Mouse (Mus musculus): ENCODE measurements around the gene Hsd11b1. TPM values are rescaled to one million over a fixed set of nuclear protein-coding genes. Genes with fewer than 3 reads are reported as not detected.
A peak's percentile ranks its signal among the peaks of the same experiment; 100 is the strongest.

The Hsd11b1 gene
- 1.0 and 2.2 TPM in 2 replicates for polyA plus RNA-seq (2016; fragmentation: Nextera tagmentation; extraction: Ambion mirVana)

DNA sequence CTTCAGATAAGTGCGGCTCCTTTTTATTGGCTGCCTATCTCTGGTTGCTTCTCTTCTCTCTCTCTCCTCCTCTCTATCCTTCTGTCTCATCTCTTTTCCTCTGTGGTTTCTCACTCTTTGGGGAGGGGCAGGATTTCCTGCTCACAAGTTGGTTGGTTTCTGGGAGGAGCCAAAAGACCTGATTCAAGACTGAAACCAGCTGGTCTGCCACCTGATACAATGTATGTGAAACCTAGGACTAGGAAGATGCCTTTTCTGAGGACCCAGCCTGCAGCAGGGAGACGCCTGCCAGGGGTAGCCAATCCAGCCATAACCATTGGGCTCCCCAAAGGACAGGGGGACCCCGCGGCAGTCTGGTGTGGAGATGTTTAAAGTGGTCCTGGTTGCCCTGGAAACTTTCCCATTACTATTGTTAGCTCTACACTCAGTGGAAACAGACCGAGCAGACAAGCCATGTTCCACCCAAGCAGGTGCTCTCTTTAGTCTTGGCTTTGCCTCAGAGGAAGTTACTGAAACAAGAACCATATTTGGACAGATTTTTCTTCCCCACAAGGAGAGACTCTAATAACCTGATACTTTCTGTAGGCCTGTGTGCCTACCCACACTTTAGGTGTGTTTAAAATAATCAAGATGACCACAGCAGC, at the start of gene Hsd11b1:
TSS of gene Hsd11b1 (minus strand) at position 121 of the 644 bp plus-strand sequence.
- Histone ChIP-seq H3K9me3 (no peaks in the 10 kb centered on the region), H3K36me3 (no peaks in the 10 kb centered on the region), H3K4me1 (peaks cover 22% of the 10 kb centered on the region), H3K4me3 (no peak within 1 kb of the TSS), H3K27ac (0 out of 2 replicates have a peak within 1 kb of the TSS, but pooled peaks have one; percentile 39), H3K27me3 (ENCODE audit: insufficient read depth, poor library complexity, severe bottlenecking) (no peaks in the 10 kb centered on the region)
- 65% methylated on average over 5 of the region's 5 CpGs for WGBS
- no peak for DNase-seq (ENCODE audit: low spot score)

DNA sequence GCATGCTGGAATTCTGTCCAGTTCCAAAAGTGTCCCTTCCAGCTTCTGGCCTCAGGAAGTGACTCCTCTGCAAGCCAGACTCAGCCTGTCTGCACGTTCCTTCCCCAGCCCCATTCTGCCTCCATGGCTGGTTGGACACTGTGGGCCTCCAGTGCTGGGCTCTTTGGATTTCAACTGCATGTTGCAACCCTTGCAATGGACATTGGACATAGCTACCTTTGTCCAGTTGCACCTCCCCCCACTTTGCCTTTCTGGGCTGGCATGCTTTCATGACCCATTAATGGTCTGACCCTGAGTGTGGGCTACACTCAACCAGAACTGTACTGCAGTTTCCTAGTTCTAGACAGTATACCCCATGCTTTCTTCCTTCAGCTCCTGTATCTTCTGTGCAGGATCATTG, 47.7 kb upstream of the Hsd11b1 start:
- no peak for DNase-seq (ENCODE audit: low spot score)
- H3K4me1 ChIP-seq = peaks cover 39% of the 10 kb centered on the region
- no peaks in the 10 kb centered on the region for H3K9me3 ChIP-seq
- no peak overlapping the region for H3K4me3 ChIP-seq
- H3K27ac ChIP-seq = peak overlapping the region; percentile 52; the same call in 1 of the 2 replicates
- no peaks in the 10 kb centered on the region for H3K27me3 ChIP-seq (ENCODE audit: insufficient read depth, poor library complexity, severe bottlenecking)
- 60% methylated on average over 1 of the region's 1 CpGs for WGBS
- H3K36me3 ChIP-seq = no peaks in the 10 kb centered on the region

DNA sequence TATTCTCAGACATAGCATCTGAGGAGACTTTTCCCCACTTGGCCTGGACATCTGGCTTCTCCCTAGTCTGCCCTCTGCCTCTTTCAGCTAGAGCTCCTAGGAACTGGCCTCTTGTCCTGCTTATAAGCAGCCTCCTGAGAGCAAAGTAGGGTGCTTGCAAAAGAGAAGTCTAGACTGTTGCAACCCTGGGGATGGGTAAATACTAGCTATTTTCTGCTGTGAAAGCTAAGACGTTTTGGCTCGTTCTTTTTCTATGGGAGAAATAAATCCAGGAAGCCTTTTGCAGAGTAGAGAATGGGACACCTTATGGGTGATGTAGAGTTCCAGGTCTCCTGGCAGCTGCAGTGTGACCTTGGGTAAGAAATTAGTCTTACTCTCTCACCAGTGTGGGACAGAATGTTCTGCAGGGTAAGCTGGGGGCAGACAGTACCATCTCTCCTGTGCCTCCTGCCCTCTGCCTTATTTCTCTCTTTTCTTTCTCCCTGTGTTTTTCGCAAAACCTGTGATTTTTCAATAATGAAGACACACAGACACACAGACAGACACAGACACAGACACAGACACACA, 46.7 kb upstream of the Hsd11b1 start:
- 79% methylated on average over 3 of the region's 3 CpGs for WGBS
- Histone ChIP-seq H3K36me3 (no peaks in the 10 kb centered on the region), H3K27ac (0 out of 2 replicates have a peak overlapping the region, but pooled peaks have one; percentile 17), H3K4me1 (peaks cover 29% of the 10 kb centered on the region), H3K4me3 (no peak overlapping the region), H3K9me3 (no peaks in the 10 kb centered on the region), H3K27me3 (ENCODE audit: insufficient read depth, poor library complexity, severe bottlenecking) (no peaks in the 10 kb centered on the region)
- DNase-seq (ENCODE audit: low spot score) = no peak

DNA sequence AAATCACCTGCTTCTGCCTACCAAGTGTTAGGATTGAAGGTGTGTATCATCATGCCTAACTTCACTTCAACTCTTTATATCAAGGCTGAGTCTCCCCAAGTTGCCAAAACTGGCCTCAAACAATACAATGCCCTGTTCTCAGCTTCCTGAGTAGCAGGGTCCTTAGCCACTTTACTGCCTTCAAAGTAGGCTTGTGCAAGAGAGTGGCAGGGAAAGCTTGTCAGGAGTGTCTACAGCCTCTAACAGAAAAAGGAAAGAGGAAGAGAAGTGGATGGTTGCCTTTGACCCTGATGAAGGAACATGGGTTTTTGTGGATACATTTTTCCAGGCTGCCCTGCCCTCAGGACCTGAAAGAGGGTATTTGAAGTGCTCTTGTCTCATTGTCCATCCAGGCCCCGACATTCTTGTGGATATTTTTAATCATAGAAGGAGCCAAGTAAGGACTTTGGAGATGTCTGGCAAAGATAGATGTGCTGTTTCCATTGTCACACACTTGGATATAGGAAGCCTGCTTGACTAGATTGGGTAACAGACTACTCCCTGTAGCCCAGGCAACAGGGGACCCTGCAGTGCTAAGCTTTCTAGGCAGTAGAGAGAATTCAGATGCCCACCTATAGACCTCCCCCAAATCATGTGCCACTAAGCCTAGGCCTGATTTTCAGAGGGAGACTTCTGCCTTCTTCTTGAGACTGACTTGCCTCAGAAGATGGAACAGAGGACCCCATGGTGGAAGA, 46.1 kb upstream of the Hsd11b1 start:
- Histone ChIP-seq H3K27ac (0 out of 2 replicates have a peak overlapping the region, but pooled peaks have one; percentile 17), H3K4me1 (peaks cover 23% of the 10 kb centered on the region), H3K27me3 (ENCODE audit: insufficient read depth, poor library complexity, severe bottlenecking) (no peaks in the 10 kb centered on the region), H3K9me3 (no peaks in the 10 kb centered on the region), H3K36me3 (no peaks in the 10 kb centered on the region), H3K4me3 (no peak overlapping the region)
- DNase-seq (ENCODE audit: low spot score) = no peak
- 38% methylated on average over 1 of the region's 1 CpGs for WGBS

DNA sequence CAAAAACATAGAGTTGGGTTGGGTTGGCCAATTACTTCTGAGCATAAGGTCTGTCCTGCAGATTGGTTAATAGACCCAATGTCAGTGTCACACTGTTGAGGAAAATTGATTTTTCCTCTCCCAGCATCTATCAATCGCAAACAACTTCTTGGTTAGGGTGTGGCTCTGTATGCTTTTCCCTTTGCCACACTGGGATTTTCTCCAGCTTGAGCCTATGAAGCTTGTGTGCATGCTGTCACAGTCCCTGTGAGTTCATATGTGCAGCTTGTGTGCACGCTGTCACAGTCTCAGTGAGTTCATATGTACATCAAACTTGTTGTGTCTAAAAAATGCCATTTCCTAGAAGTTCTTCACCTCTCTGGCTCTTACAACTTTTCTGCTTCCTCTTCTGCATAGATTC, 43.0 kb upstream of the Hsd11b1 start:
- DNase-seq (ENCODE audit: low spot score) = no peak
- 89% methylated on average over 2 of the region's 2 CpGs for WGBS
- Histone ChIP-seq H3K36me3 (no peaks in the 10 kb centered on the region), H3K9me3 (no peaks in the 10 kb centered on the region), H3K4me3 (no peak overlapping the region), H3K27me3 (ENCODE audit: insufficient read depth, poor library complexity, severe bottlenecking) (peaks cover 12% of the 10 kb centered on the region), H3K4me1 (peaks cover 20% of the 10 kb centered on the region), H3K27ac (no peak overlapping the region)

DNA sequence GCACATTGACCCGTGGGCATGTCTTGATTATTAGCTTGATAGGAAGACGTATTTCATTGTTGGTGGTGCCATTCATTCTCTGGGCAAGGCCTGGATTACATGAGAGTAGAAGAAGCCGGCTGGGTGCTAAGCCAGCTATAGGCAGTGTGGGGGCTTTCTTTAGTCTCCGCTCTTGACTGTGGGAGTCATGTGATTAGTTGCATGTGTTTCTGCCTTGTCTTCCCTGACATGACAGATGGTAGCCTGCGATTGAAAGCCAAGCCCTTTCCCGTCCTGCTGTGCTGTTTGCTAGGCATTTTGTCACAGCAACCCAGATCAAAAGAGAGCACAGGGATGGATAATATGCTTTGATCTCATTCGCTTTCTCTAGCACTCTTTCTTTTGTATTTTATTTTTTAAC, 41.5 kb upstream of the Hsd11b1 start:
- no peak overlapping the region for H3K27ac ChIP-seq
- H3K27me3 ChIP-seq (ENCODE audit: insufficient read depth, poor library complexity, severe bottlenecking) = peaks cover 15% of the 10 kb centered on the region
- no peak overlapping the region for H3K4me3 ChIP-seq
- no peaks in the 10 kb centered on the region for H3K9me3 ChIP-seq
- H3K36me3 ChIP-seq = no peaks in the 10 kb centered on the region
- DNase-seq (ENCODE audit: low spot score) = no peak
- H3K4me1 ChIP-seq = peaks cover 13% of the 10 kb centered on the region
- 51% methylated on average over 7 of the region's 7 CpGs for WGBS

DNA sequence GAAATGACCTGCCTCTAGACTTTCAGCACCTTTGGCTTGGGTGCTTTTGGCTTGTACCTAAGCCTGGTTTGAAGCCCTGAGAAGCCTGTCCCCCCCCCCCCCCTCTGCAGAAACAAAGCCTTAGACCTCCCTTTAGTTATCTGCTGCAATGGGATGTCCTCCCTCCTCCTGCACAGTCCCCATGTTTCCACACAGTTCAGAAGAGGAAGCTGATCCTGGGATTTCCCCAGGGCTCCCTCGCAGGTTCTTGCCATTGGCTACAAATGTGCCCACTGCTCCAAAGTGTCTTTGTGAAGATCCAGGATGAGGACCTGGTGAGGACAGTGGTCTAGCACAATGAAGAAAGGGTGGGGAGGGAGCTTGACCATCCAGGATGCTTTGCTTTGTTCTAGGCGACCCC, 39.2 kb upstream of the Hsd11b1 start:
- peaks cover 8% of the 10 kb centered on the region; the same call in 1 of the 2 replicates for H3K4me1 ChIP-seq
- WGBS = 63% methylated on average over 2 of the region's 2 CpGs
- no peaks in the 10 kb centered on the region for H3K9me3 ChIP-seq
- peaks cover 15% of the 10 kb centered on the region for H3K27me3 ChIP-seq (ENCODE audit: insufficient read depth, poor library complexity, severe bottlenecking)
- H3K36me3 ChIP-seq = no peaks in the 10 kb centered on the region
- no peak overlapping the region for H3K4me3 ChIP-seq
- H3K27ac ChIP-seq = peak overlapping the region; percentile 31; the same call in 1 of the 2 replicates
- no peak for DNase-seq (ENCODE audit: low spot score)

DNA sequence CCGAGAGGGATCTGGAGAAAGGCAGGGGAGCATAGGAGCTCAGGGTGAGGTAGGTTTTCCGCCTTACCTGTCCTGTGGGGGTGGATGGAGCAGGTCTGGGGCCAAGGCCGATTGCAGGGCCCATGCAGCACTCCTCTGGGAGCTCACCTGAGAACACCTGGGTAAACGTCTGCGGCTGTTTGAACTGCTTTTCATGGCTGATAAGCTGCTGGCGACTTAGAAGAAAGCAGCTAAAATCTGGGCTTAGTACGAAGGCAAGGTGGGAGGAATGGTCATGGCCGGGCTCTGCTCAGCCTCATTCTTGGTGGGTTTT, 38.2 kb upstream of the Hsd11b1 start:
- H3K36me3 ChIP-seq = no peaks in the 10 kb centered on the region
- DNase-seq (ENCODE audit: low spot score) = no peak
- peaks cover 15% of the 10 kb centered on the region for H3K27me3 ChIP-seq (ENCODE audit: insufficient read depth, poor library complexity, severe bottlenecking)
- WGBS = 54% methylated on average over 8 of the region's 8 CpGs
- no peak overlapping the region for H3K27ac ChIP-seq
- peaks cover 8% of the 10 kb centered on the region; the same call in 1 of the 2 replicates for H3K4me1 ChIP-seq
- H3K4me3 ChIP-seq = no peak overlapping the region
- H3K9me3 ChIP-seq = no peaks in the 10 kb centered on the region

DNA sequence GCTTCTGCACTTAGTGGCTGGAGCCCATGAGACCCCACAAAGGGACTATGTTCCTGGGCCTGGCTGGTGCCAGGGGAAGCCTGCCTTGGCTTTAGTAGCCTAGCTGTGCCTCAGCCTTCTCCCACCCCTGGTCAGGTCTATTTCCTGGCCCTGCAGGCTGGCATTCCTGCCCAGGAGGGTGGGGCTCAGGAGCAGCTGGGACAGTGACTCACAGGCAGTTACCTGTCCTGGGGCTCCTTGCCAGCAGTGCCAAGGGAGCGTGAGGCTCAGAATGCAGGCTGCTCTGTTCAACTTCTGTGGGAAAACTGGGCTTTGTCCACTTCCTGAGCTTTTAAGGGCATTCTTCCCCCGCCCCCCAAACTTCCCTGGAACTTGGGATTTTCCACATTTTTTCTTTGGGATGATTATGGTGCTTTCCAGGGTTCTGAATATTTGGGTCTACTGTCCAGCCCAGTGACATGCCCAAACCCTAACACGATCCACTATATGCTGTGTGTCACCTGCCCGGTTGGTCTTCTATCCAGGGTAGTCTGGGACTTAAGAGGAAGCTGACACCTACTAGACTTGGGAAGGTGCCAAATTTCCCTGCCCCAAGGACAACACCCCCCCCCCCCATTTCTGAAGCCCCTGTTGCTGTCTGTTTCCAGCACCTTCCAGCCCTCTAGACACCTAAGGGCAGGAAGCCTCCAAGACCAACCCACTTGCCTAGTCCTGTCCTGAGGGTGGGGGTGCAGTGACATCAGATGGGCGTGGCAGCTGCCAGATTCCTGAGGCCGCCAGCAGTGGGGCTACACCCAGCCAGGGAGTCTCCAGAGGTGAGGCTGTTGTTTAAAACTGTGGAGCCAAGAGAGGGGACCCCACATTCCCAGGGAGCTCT, 37.6 kb upstream of the Hsd11b1 start:
- H3K36me3 ChIP-seq = no peaks in the 10 kb centered on the region
- H3K4me1 ChIP-seq = peaks cover 8% of the 10 kb centered on the region; the same call in 1 of the 2 replicates
- H3K27me3 ChIP-seq (ENCODE audit: insufficient read depth, poor library complexity, severe bottlenecking) = peaks cover 15% of the 10 kb centered on the region
- H3K9me3 ChIP-seq = no peaks in the 10 kb centered on the region
- no peak for DNase-seq (ENCODE audit: low spot score)
- WGBS = 59% methylated on average over 6 of the region's 6 CpGs
- H3K27ac ChIP-seq = no peak overlapping the region
- no peak overlapping the region for H3K4me3 ChIP-seq

DNA sequence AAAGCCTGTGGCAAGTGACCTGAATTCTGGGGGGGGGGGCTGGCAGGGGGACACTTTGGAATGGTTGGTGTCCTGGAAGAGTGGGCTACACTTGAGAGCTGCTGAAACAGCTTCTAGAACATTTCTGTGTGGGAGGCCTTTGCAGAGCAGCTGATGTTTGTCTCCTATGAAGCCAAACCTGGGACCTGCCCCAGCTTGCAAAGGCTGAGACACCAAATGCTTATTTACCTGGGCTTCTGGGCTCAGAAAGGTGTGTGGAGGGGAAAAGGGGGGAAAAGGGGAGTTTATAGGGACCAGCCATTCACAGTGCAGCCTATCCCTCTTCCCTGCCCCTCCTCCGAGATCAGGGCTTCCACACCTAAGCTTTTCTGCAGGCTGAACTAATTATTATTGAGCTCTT, 36.1 kb upstream of the Hsd11b1 start:
- WGBS = 65% methylated on average over 1 of the region's 1 CpGs
- Histone ChIP-seq H3K27ac (no peak overlapping the region), H3K4me1 (peaks cover 8% of the 10 kb centered on the region; the same call in 1 of the 2 replicates), H3K4me3 (no peak overlapping the region), H3K9me3 (no peaks in the 10 kb centered on the region), H3K36me3 (no peaks in the 10 kb centered on the region), H3K27me3 (ENCODE audit: insufficient read depth, poor library complexity, severe bottlenecking) (peaks cover 15% of the 10 kb centered on the region)
- no peak for DNase-seq (ENCODE audit: low spot score)

DNA sequence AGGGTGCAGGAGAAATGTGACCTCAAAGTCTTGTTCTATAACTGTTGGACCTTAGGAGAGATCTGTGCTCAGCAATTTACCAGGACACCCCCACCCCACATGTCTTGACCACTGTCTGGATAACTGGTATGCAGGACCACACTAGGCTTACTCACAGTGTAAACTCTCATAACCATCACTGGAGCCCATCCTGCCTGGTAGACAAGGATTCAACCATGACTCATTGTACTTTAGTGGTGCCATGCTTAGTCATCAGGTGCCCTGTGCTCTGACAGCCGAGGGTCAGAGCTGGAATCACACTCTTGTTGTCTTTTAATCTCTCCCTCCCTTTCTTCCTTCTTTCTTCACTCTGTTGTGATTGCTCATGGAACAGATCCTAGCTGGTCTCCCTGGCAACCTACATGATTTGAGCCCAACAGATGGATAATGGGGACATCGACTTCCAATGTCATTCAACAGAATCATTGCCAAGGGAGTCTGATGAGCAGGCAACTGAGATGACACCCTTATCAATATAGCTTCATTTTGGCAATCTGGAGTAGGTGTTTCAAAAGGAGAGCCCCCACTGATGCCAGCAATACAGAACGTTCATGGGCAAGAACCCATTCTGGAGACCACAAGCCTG, 34.4 kb upstream of the Hsd11b1 start:
- WGBS = 83% methylated on average over 3 of the region's 3 CpGs
- Histone ChIP-seq H3K27me3 (ENCODE audit: insufficient read depth, poor library complexity, severe bottlenecking) (peaks cover 11% of the 10 kb centered on the region), H3K4me3 (no peak overlapping the region)

DNA sequence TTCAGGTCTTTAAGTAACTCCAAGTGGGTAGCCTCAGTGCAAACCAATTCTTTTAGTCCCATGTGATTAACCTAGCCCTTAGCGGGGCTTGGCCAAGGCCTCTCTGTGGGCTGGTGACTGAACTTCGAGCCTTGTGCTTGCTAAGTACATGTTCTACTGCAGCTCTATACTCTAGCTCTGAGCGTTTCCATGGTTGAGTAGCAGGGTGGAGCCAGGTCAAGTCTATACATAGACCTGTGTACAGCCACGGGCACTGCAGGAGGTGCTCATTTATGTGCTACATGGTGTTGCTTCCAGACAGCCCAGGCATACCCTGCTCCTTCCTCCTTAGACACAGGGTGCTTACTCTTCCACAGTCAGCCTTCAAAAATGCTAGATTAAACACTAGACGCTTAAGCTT, 32.0 kb upstream of the Hsd11b1 start:
- Histone ChIP-seq H3K27me3 (ENCODE audit: insufficient read depth, poor library complexity, severe bottlenecking) (no peaks in the 10 kb centered on the region), H3K4me3 (no peak overlapping the region), H3K36me3 (no peaks in the 10 kb centered on the region), H3K4me1 (no peaks in the 10 kb centered on the region; the same call in 1 of the 2 replicates), H3K27ac (no peak overlapping the region), H3K9me3 (no peaks in the 10 kb centered on the region)
- 75% methylated on average over 5 of the region's 5 CpGs for WGBS
- DNase-seq (ENCODE audit: low spot score) = no peak

More for the DNA sequence above, 34.4 kb upstream of the Hsd11b1 start:
- Histone ChIP-seq H3K4me1 (peaks cover 8% of the 10 kb centered on the region), H3K36me3 (no peaks in the 10 kb centered on the region), H3K9me3 (no peaks in the 10 kb centered on the region), H3K27ac (no peak overlapping the region)
- no peak for DNase-seq (ENCODE audit: low spot score)
